Mouse (Mus musculus): ENCODE results near the gene Usp48. TPM values are rescaled to one million over a fixed set of nuclear protein-coding genes. Genes with fewer than 3 reads are reported as not detected.

The Usp48 gene
- polyA plus RNA-seq, 2 experiments, result 25.9 to 27.4 TPM

DNA sequence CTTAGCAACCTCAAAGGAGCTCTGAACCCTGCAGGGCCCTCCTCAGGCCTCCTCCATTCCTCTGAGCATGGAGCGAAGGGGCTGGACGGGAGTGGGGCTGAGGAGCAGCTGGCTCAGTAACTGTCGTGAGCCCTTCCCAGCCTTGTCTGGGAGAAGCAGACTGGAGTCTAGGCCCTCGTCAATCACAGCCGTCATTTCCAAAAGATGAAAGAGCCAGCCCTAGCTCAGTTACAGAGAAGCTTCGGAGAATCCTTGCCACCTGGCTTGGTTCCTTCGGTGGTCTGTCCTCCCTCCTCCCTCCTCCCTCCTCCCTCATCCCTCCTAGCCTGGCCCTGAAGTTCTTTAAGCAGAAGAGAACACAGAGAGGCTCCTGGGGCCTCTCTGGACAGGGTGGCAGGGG lies 87.2 kb downstream of the Usp48 start:
- Histone ChIP-seq H3K4me2 (ENCODE audit: low read depth) (no peak overlapping the region), H3K4me3 (ENCODE audit: insufficient read depth in 1 of 2, low read depth in 2 of 2, low read length in 2 of 2) (no peak overlapping the region), H3K9ac (replicated peaks) (no peak overlapping the region), H3K27ac (no peak overlapping the region), H3K4me1 (replicated peaks; ENCODE audit: control insufficient read depth in 2 of 2, insufficient read depth in 2 of 2, low read length in 1 of 2) (no peaks in the 10 kb centered on the region), H3K36me3 (replicated peaks; ENCODE audit: control insufficient read depth, insufficient read depth, low read depth) (no peaks in the 10 kb centered on the region), H3K27me3 (ENCODE audit: control insufficient read depth, insufficient read depth, low read length) (peaks cover 16% of the 10 kb centered on the region), H3K9me3 (ENCODE audit: control insufficient read depth, low read length) (no peaks in the 10 kb centered on the region)
- 32% methylated on average over 7 of the region's 7 CpGs for WGBS (ENCODE audit: insufficient replicate concordance)
- no peak for DNase-seq (ENCODE audit: low read depth in 3 of 3, low spot score in 3 of 3)
- no peak for ATAC-seq (ENCODE audit: insufficient read depth)
- TF ChIP-seq CTCF (IDR thresholded peaks at IDR 0.05; ENCODE audit: low read depth) (no peak), EP300 (IDR thresholded peaks at IDR 0.05; ENCODE audit: low read depth) (no peak)

DNA sequence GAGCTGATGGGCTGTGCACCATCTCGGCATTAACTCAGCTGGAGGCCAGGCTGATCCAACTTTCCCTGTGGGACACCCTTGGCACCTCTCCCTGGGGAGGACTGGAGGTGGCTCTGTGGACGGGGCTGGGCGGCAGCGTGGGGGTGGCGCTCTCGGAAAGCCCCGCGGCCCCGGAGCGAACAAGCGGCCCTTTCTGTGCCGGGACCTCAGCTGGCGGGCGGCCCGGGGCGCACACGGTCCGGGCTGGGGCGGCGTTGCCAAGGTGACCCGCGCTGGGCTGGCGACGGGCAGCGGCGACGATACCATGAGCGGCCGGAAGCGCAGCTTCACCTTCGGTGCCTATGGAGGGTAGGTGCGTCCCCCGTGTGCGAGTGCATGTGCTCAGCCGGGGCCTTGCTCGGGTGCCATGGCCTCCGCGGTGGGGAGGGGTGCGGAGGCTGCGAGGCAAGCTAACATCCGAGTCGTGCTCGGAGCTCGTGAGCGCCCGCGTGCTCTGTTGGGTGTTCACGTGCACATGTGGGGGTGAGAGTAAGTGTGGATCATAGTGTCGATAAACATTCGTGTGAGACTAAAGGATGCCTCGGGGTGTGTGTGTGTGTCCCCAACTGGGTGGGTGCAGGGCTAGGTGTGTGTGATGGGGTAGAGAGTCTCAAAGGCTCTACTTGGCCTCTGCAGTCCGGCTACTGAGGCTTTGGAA lies 88.0 kb downstream of the Usp48 start:
- Histone ChIP-seq H3K27me3 (ENCODE audit: control insufficient read depth, insufficient read depth, low read length) (peaks cover 16% of the 10 kb centered on the region), H3K4me2 (ENCODE audit: low read depth) (no peak overlapping the region), H3K9me3 (ENCODE audit: control insufficient read depth, low read length) (no peaks in the 10 kb centered on the region), H3K4me1 (replicated peaks; ENCODE audit: control insufficient read depth in 2 of 2, insufficient read depth in 2 of 2, low read length in 1 of 2) (no peaks in the 10 kb centered on the region), H3K9ac (replicated peaks) (no peak overlapping the region), H3K36me3 (replicated peaks; ENCODE audit: control insufficient read depth, insufficient read depth, low read depth) (no peaks in the 10 kb centered on the region), H3K27ac (no peak overlapping the region), H3K4me3 (ENCODE audit: insufficient read depth in 1 of 2, low read depth in 2 of 2, low read length in 2 of 2) (no peak overlapping the region)
- DNase-seq (ENCODE audit: low read depth in 3 of 3, low spot score in 3 of 3) (no peak), ATAC-seq (ENCODE audit: insufficient read depth) (no peak)
- WGBS (ENCODE audit: insufficient replicate concordance), result 6% methylated on average over 52 of the region's 52 CpGs
- TF ChIP-seq CTCF (IDR thresholded peaks at IDR 0.05; ENCODE audit: low read depth) (no peak), EP300 (IDR thresholded peaks at IDR 0.05; ENCODE audit: low read depth) (no peak)

DNA sequence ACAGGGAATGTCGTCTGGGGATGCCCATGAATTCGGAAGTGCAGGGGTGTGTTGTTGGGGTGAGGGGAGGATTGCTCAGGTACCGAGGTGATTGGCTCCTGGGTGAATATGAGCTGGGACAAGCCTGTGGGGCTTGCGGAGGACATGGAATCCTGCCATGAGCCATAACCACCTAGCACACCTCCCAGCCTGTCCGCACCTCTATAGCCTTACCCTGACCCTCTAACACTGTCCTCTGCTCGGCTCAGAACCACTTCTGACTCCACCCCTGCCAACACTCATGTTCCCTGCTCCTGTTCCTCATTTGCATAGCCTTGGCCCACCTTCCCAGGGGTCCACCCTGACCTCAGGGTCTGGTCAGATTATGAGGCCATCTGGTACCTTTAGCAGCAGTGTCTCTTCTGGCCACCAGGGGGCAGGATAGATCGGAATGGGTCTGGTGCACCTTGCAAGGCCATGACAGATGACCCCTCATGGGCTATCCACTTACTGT lies 89.5 kb downstream of the Usp48 start:
- ATAC-seq (ENCODE audit: insufficient read depth) (no peak), DNase-seq (ENCODE audit: low read depth in 3 of 3, low spot score in 3 of 3) (no peak)
- no peak overlapping the region for H3K27ac ChIP-seq
- no peaks in the 10 kb centered on the region for H3K4me1 ChIP-seq (replicated peaks; ENCODE audit: control insufficient read depth in 2 of 2, insufficient read depth in 2 of 2, low read length in 1 of 2)
- 34% methylated on average over 7 of the region's 7 CpGs for WGBS (ENCODE audit: insufficient replicate concordance)
- H3K27me3 ChIP-seq (ENCODE audit: control insufficient read depth, insufficient read depth, low read length), result peaks cover 16% of the 10 kb centered on the region
- H3K9me3 ChIP-seq (ENCODE audit: control insufficient read depth, low read length), result no peaks in the 10 kb centered on the region
- no peak overlapping the region for H3K9ac ChIP-seq (replicated peaks)
- TF ChIP-seq EP300 (IDR thresholded peaks at IDR 0.05; ENCODE audit: low read depth) (no peak), CTCF (IDR thresholded peaks at IDR 0.05; ENCODE audit: low read depth) (peak; percentile 96)
- no peaks in the 10 kb centered on the region for H3K36me3 ChIP-seq (replicated peaks; ENCODE audit: control insufficient read depth, insufficient read depth, low read depth)
- no peak overlapping the region for H3K4me3 ChIP-seq (ENCODE audit: insufficient read depth in 1 of 2, low read depth in 2 of 2, low read length in 2 of 2)
- no peak overlapping the region for H3K4me2 ChIP-seq (ENCODE audit: low read depth)

DNA sequence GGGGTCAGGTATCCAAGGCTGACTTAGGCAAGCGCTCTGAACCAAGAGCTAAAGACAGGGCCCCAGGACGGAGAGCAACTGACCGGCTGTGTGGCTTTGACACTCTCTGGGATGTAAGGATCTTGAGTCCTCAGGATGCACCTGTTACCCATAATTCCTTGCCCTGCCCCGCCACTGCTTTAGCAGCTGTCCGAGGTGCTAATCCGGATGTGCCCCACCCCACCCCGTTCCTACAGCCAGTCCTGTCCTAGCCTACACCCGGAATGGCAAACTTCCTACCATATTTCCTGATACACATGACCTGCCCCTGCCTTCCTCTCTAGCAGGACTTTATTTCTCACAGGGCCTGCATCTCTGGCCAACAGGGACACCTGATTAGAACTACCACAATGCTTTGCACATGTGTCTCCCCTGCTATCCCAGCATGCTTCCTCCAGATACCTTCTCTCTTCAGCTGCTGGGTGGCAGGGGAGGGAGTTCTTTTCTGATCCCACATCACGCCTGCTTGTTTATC lies 91.3 kb downstream of the Usp48 start:
- no peaks in the 10 kb centered on the region for H3K36me3 ChIP-seq (replicated peaks; ENCODE audit: control insufficient read depth, insufficient read depth, low read depth)
- H3K4me2 ChIP-seq (ENCODE audit: low read depth), result no peak overlapping the region
- H3K27me3 ChIP-seq (ENCODE audit: control insufficient read depth, insufficient read depth, low read length), result peaks cover 16% of the 10 kb centered on the region
- H3K9me3 ChIP-seq (ENCODE audit: control insufficient read depth, low read length), result no peaks in the 10 kb centered on the region
- TF ChIP-seq EP300 (IDR thresholded peaks at IDR 0.05; ENCODE audit: low read depth), result no peak
- no peak for TF ChIP-seq CTCF (IDR thresholded peaks at IDR 0.05; ENCODE audit: low read depth)
- H3K4me1 ChIP-seq (replicated peaks; ENCODE audit: control insufficient read depth in 2 of 2, insufficient read depth in 2 of 2, low read length in 1 of 2), result no peaks in the 10 kb centered on the region
- 18% methylated on average over 9 of the region's 9 CpGs for WGBS (ENCODE audit: insufficient replicate concordance)
- H3K27ac ChIP-seq, result no peak overlapping the region
- no peak for ATAC-seq (ENCODE audit: insufficient read depth)
- H3K4me3 ChIP-seq (ENCODE audit: insufficient read depth in 1 of 2, low read depth in 2 of 2, low read length in 2 of 2), result no peak overlapping the region
- no peak overlapping the region for H3K9ac ChIP-seq (replicated peaks)
- DNase-seq (ENCODE audit: low read depth in 3 of 3, low spot score in 3 of 3), result no peak

DNA sequence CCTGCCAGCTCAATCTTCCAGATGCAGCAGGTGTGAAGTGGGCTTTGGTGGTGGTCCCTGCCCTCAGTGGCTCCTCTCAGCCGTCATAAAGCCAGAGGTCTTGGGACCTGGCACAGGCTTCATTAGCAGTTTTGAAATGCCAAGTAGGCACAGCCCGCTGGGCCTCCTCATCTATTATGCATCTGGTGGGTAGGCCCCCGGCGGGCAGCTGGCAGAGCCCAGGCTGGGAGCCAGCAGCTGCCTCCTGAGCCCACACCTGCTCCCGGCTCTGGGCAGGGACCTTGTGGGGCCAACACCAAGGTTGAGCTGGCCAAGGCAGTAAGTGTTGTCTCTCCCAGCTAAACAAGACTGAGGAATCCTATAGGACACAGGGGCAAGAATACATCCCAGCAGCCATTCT lies 92.7 kb downstream of the Usp48 start:
- peaks cover 11% of the 10 kb centered on the region for H3K27me3 ChIP-seq (ENCODE audit: control insufficient read depth, insufficient read depth, low read length)
- no peak overlapping the region for H3K9ac ChIP-seq (replicated peaks)
- H3K27ac ChIP-seq, result no peak overlapping the region
- TF ChIP-seq EP300 (IDR thresholded peaks at IDR 0.05; ENCODE audit: low read depth), result no peak
- no peak for TF ChIP-seq CTCF (IDR thresholded peaks at IDR 0.05; ENCODE audit: low read depth)
- H3K4me1 ChIP-seq (replicated peaks; ENCODE audit: control insufficient read depth in 2 of 2, insufficient read depth in 2 of 2, low read length in 1 of 2), result no peaks in the 10 kb centered on the region
- no peak overlapping the region for H3K4me3 ChIP-seq (ENCODE audit: insufficient read depth in 1 of 2, low read depth in 2 of 2, low read length in 2 of 2)
- H3K36me3 ChIP-seq (replicated peaks; ENCODE audit: control insufficient read depth, insufficient read depth, low read depth), result no peaks in the 10 kb centered on the region
- H3K9me3 ChIP-seq (ENCODE audit: control insufficient read depth, low read length), result no peaks in the 10 kb centered on the region
- ATAC-seq (ENCODE audit: insufficient read depth) (no peak), DNase-seq (ENCODE audit: low read depth in 3 of 3, low spot score in 3 of 3) (no peak)
- 58% methylated on average over 5 of the region's 5 CpGs for WGBS (ENCODE audit: insufficient replicate concordance)
- H3K4me2 ChIP-seq (ENCODE audit: low read depth), result no peak overlapping the region

All from liver, embryonic 14.5 days (tissue).